Mouse (Mus musculus) kidney, adult 2 months (tissue): ENCODE measurements around the gene Dydc2.

Experiments used
- CTCF ChIP-seq: fragments of 200-500 bp; conservative IDR thresholded peaks from 2 replicates; pipeline ENCODE4 v1.5.1; 2011; ENCODE audit warnings: low read depth, mild to moderate bottlenecking, control low read depth, low read length, moderate library complexity, mixed read lengths; ENCODE audit not compliant: insufficient read depth, insufficient read length
- POLR2A ChIP-seq: fragments of 200-500 bp; IDR thresholded peaks from one replicate; pipeline ENCODE4 v1.6.1; 2011; ENCODE audit warnings: low read depth, low read length, control low read depth

GRCm38 (mm10) chr14:41008138-41008537 lies 60.9 kb downstream of the Dydc2 start:
- no peak for TF ChIP-seq POLR2A
- no peak for TF ChIP-seq CTCF
